Mouse (Mus musculus) Patski (cell line): ENCODE measurements around the gene Btbd7. TPM values are rescaled to one million over a fixed set of nuclear protein-coding genes. Genes with fewer than 3 reads are reported as not detected.

Experiments
- ATAC-seq: fragments of 100-300 bp; one replicate; pipeline ENCODE4 v1.8.0; 2021
- CTCF ChIA-PET: fragments of 350-600 bp; sonication (Branson Sonifier 250); formaldehyde crosslinking; loops from one replicate; lab custom pipeline; 2022; ENCODE audit warnings: inconsistent platforms; lab: Charles Lee
- POLR2A ChIA-PET: fragments of 350-600 bp; sonication (Branson Sonifier 250); formaldehyde crosslinking; loops from one replicate; lab custom pipeline; 2022; ENCODE audit warnings: antibody characterized with exemption, inconsistent platforms; lab: Charles Lee
- DNase-seq: peaks from one replicate; pipeline ENCODE4 v3.0.0-alpha.2; 2011; ENCODE audit warnings: low read depth, low spot score
- H3K27me3 ChIP-seq: fragments of 371-371 bp; one replicate; pipeline ENCODE4 v1.5.1; 2021
- CTCF ChIP-seq: fragments of 100-300 bp; IDR thresholded peaks from one replicate; pipeline ENCODE4 v1.5.1; 2021
- in situ Hi-C: fragments of 300-500 bp; cut with MboI; formaldehyde crosslinking; loops from 3 replicates; pipeline ENCODE4 v1.11.1; 2018; ENCODE audit warnings: low pct_unique_long_range_greater_than_20kb, mixed read lengths
- polyA plus RNA-seq: library from polyadenylated mRNA; unstranded; gene quantifications from one replicate; pipeline ENCODE4 v1.2.3, GENCODE M21; 2021

Btbd7 gene
- polyA plus RNA-seq, 1 experiment from 2014 or later: 29.2 TPM

DNA sequence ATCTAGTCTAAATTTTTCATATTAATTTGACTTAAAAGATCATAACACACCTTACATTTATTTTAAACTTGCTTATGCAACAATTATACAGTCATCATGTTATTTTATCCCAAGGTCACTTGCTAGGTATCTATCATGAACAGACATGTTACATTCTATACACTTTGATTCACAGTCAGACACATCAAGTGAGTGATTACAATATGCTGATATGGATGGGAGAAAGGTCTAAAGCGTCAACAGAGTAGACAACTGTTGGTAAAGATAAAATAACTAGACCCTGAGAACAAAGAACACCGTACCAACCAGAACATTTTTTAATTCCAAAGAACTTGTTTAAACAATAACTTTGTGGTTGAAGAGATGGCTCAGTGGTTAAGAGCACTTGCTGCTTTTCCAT is 8.5 kb downstream of the Btbd7 start:
- DNase-seq (no peak), ATAC-seq (no peak)
- ChIA-PET POLR2A (no interaction called here), CTCF (no interaction called here)
- no peak for TF ChIP-seq CTCF
- H3K27me3 ChIP-seq: no peaks in the 10 kb centered on the region
- in situ Hi-C loops: no loop called here

DNA sequence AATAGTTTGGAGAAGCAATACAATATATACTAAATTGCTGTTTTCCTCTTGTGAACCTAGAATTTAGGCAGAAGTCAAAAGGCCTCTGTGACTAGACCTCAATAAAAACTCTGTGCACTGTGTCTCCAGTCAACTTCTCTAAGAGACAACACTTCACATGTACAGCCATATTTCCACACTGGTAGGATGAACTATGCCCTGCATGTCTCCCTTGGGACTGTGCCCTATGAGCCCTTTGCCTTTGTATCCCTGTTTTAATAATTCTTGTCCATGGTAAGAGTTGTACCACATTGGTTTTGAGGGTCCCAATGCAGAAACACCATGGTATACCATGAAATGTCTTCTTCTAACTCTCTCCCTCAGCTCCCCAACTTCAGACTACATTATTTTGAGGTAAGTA is 17.5 kb downstream of the Btbd7 start:
- ChIA-PET CTCF (interaction anchor here (0.8 kb wide), 1 partner anchor 9 kb away, joined by 3 read pairs; no protein-coding TSS in a partner anchor), POLR2A (no interaction called here)
- in situ Hi-C loops: no loop called here
- DNase-seq (no peak), ATAC-seq (no peak)
- no peak for TF ChIP-seq CTCF
- no peaks in the 10 kb centered on the region for H3K27me3 ChIP-seq

DNA sequence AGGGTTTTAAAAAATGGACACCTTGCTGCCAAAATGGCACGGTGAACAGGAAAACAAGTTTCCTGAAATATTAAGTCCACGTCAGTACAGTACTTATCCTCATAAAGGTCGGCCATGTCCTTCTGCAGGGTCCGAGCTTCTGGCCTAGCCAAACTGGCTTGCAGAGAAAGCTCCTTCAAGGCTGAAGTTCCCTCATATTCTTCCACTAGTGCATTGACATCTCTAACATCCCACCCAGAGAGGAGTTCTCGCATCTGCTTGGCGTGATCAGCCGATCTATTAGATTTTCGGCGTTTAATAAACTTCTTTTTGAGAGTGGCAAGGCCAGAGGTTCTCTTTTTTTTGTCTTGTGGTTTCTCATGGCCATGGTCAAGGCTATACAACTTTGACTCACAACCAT is 40.0 kb downstream of the Btbd7 start:
- ChIA-PET POLR2A (no interaction called here), CTCF (no interaction called here)
- DNase-seq (no peak), ATAC-seq (no peak)
- TF ChIP-seq CTCF: no peak
- no peaks in the 10 kb centered on the region for H3K27me3 ChIP-seq
- in situ Hi-C loops: no loop called here

DNA sequence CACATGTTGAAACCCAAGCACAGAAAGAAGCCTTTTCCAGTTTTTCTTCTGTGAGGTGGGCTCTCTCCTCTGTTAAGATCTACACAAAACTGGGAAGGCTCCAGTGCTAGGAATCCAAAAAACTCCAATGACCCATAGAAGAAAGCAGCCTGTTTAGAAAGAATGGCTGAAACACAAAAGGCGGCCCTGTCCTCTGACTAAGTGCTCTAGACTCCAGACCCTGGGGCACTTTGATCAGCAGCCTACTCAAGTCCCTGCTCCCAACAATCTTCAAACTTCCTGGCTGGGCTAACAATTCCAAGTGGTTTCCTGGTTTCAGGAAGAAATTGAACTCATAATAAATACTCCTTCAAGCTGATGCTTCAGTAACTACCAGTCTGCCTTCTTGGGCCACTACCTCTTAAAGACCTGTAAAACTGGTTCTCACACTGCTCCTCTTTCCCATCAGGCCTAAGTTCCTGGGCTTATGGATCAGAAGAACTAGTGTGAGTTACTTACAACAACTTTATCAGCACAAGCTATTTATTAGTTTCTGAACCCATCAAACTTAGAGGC is 45.4 kb downstream of the Btbd7 start:
- in situ Hi-C loops: no loop called here
- H3K27me3 ChIP-seq: no peaks in the 10 kb centered on the region
- ChIA-PET POLR2A (no interaction called here), CTCF (no interaction called here)
- TF ChIP-seq CTCF: no peak
- ATAC-seq: no peak
- DNase-seq: no peak

DNA sequence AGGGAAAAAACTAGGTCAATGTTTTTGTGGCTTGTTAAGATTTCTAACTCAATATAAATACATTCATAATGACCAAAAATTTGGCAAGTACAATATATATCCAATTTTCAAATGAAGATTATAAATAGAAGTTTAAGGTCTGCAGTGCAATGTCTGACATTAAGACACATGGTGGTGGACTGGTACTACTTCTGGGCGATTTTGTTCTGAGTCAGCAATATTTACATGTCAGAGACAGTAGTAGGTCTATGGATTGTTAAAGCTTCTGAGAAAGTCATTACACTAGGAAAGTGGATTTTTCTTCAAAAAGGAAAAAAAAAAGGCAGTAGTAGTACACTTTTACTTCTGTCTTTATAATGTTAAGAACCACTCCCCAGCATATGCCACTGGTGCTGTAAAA is 46.4 kb downstream of the Btbd7 start:
- in situ Hi-C loops: no loop called here
- no peak for DNase-seq
- POLR2A ChIA-PET: interaction anchor here (0.8 kb wide), 1 partner anchor 12 kb away, joined by 3 read pairs; no protein-coding TSS in a partner anchor
- no peak for TF ChIP-seq CTCF
- no peak for ATAC-seq
- no peaks in the 10 kb centered on the region for H3K27me3 ChIP-seq
- CTCF ChIA-PET: no interaction called here

DNA sequence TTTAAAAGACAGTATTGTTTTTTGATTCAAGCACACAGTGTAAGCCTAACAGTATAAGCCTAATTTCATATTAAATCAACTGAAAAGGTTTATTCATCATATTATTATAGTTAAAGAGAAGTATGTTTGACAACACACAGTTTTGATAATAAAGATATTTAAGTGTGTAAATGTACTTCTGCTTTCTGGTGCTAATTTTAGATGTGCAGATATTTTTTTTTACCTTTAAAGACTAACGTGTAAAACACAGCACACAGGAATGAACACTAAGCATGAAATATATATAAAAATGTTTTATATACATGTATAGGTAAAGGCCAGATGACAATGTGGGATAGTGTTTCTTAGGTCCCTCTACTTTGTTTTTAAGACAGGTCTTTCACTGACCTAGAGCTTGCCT is 51.2 kb downstream of the Btbd7 start:
- no peak for ATAC-seq
- H3K27me3 ChIP-seq: no peaks in the 10 kb centered on the region
- no peak for TF ChIP-seq CTCF
- DNase-seq: no peak
- ChIA-PET CTCF (no interaction called here), POLR2A (no interaction called here)
- in situ Hi-C loops: no loop called here

DNA sequence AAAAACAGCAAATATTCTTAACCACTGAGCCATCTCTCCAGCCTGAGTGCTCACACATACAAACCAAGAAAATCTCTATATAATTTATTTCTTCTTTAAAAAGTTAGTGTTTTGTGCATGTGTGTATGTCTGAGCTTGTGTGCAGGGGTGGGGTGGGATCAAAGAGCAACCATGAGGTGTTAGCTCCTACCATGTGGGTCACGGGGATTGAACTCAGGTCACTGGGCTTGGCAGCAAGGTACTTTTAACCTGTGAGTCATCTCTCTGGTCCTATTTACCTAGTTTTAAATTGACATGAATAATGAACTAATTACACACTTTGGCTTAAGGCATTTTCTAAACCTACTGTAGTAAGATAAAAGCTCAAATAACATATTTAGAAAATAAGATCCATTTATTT is 51.9 kb downstream of the Btbd7 start:
- TF ChIP-seq CTCF: no peak
- ChIA-PET POLR2A (no interaction called here), CTCF (no interaction called here)
- no peaks in the 10 kb centered on the region for H3K27me3 ChIP-seq
- no peak for DNase-seq
- no peak for ATAC-seq
- in situ Hi-C loops: no loop called here

DNA sequence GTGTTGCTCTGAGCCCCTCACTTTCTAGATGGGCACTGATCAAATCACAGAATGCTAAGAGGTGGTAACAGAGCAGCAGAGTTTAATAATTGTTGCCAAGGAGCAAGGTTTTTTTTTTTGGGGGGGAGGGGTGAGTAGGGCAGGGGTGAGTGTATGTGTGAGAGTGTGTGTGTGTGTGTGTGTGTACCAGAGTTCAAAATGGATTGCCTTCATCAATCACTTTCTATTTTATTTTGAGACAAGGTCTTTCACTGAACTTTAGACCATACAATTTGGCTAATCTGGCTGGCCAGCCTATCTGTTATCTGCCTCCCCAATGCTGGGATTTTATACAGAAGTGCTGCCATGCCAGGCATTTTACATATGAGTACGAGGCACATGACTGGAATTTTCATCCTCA is 63.4 kb downstream of the Btbd7 start:
- ATAC-seq: no peak
- no peak for TF ChIP-seq CTCF
- H3K27me3 ChIP-seq: no peaks in the 10 kb centered on the region
- in situ Hi-C loops: no loop called here
- ChIA-PET CTCF (interaction anchor here (1.7 kb wide), 1 partner anchor 27 kb away, joined by 3 read pairs; no protein-coding TSS in a partner anchor), POLR2A (no interaction called here)
- no peak for DNase-seq

DNA sequence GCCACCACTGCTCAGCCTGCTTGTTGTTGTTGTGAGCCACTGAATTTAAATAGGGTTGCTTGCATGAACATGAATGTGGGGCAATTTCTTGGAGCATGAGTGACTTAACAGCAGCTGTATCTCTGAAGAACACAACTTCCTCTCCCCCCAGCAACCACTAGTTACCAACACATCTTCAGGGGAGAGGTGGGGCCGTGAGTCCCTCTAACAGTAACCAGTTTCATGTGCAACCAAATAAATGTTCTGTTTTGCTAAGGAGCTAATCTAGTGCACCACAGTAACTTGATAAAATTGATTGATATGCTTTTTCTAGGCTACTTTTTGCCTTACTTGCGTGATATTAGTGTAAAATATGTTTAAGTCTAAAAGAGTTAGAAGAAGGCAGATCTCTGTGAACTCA is 78.7 kb downstream of the Btbd7 start:
- ATAC-seq (no peak), DNase-seq (no peak)
- TF ChIP-seq CTCF: no peak
- CTCF ChIA-PET: interaction anchor here (0.8 kb wide), 1 partner anchor 11 kb away, joined by 3 read pairs; no protein-coding TSS in a partner anchor
- no peaks in the 10 kb centered on the region for H3K27me3 ChIP-seq
- in situ Hi-C loops: no loop called here
- POLR2A ChIA-PET: no interaction called here

DNA sequence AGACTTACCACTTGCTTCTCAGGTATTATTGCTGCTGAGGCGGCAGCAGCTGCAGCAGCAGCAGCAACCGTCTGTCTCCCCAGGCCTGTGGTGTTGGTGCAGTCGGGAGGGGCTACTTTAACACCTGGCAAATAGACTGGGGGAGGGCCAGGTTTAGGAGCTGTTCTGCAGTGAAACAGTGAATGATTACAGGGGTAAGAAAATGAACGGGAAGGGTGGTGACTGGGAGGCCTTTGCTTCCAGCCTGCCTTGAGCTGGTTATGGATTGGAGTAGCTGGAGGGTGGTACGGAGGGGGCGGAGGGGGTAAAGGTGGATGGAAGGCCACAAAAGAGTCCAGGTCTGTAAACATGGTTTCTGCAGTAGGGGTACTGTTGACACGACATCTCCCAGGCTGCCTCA is 90.3 kb downstream of the Btbd7 start:
- ChIA-PET CTCF (interaction anchor here (0.8 to 1.2 kb wide), 4 partner anchors 16 to 48 kb away, joined by 3 read pairs; no protein-coding TSS in a partner anchor), POLR2A (no interaction called here)
- no peaks in the 10 kb centered on the region for H3K27me3 ChIP-seq
- ATAC-seq (no peak), DNase-seq (no peak)
- in situ Hi-C loops: no loop called here
- no peak for TF ChIP-seq CTCF

DNA sequence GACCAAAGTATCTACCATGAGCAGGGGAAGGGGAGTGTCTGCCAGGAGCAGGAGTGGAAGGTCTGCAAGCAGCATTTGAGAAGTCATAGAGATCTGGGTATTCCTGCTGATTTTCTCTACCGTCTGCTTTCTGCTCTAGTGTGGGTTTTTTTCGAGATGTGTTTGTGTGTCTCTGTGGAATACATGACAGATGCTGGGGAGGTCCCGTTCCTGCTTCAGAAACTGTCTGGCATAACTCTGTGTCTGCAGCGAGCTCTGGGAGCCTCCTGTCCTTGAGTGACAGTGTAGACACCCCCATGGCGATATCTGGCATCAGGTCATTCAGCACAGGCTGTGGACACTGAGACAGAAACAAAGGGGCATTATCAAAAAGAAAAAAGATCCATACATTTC is 92.7 kb downstream of the Btbd7 start:
- no peak for DNase-seq
- in situ Hi-C loops: no loop called here
- TF ChIP-seq CTCF: no peak
- POLR2A ChIA-PET: no interaction called here
- H3K27me3 ChIP-seq: no peaks in the 10 kb centered on the region
- ATAC-seq: no peak
- CTCF ChIA-PET: no interaction called here
